Mouse (Mus musculus) intestine, postnatal 0 days (tissue): ENCODE results near the gene Rasal3. TPM values are rescaled to one million over a fixed set of nuclear protein-coding genes. Genes with fewer than 3 reads are reported as not detected.

Experiments
- ATAC-seq: fragments of 200-750 bp; cut with Nextera tagmentation; 2 replicates; pipeline ENCODE4 v1.8.0; 2017; ENCODE audit warnings: mild to moderate bottlenecking, moderate TSS enrichment, moderate library complexity
- H3K27ac ChIP-seq: fragments of 300-500 bp; sonication (generic); 2 replicates; pipeline ENCODE4 v1.5.1; 2014; ENCODE audit warnings: mild to moderate bottlenecking, low read depth, low read length, moderate library complexity
- H3K27me3 ChIP-seq: fragments of 300-500 bp; sonication (generic); replicated peaks from 2 replicates; pipeline ENCODE4 v1.6.1; 2014; ENCODE audit warnings: low read length, mixed read lengths; ENCODE audit not compliant: control insufficient read depth, insufficient read depth
- H3K36me3 ChIP-seq: fragments of 300-500 bp; sonication (generic); 2 replicates; pipeline ENCODE4 v1.6.1; 2014; ENCODE audit warnings: mild to moderate bottlenecking, moderate library complexity; ENCODE audit not compliant: control insufficient read depth, insufficient read depth
- H3K4me1 ChIP-seq: fragments of 300-500 bp; sonication (generic); replicated peaks from 2 replicates; pipeline ENCODE4 v1.6.1; 2014; ENCODE audit warnings: antibody characterized with exemption, low read length, mixed read lengths; ENCODE audit not compliant: control insufficient read depth, insufficient read depth
- H3K4me2 ChIP-seq: fragments of 300-500 bp; sonication (generic); replicated peaks from 2 replicates; pipeline ENCODE4 v1.6.1; 2014; ENCODE audit warnings: low read depth, mild to moderate bottlenecking, moderate library complexity
- H3K4me3 ChIP-seq: fragments of 300-500 bp; sonication (generic); 2 replicates; pipeline ENCODE4 v1.5.1; 2014; ENCODE audit warnings: low read depth, low read length
- H3K9ac ChIP-seq: fragments of 300-500 bp; sonication (generic); 2 replicates; pipeline ENCODE4 v1.6.1; 2014; ENCODE audit warnings: mild to moderate bottlenecking, low read depth, low read length
- H3K9me3 ChIP-seq: fragments of 300-500 bp; sonication (generic); 2 replicates; pipeline ENCODE4 v1.6.1; 2016; ENCODE audit warnings: mixed run types; ENCODE audit not compliant: control insufficient read depth
- CTCF ChIP-seq: sonication (generic); IDR thresholded peaks from 2 replicates; pipeline ENCODE4 v1.5.1; 2016; ENCODE audit warnings: low read depth, mild to moderate bottlenecking, control low read depth, antibody characterized with exemption, moderate library complexity
- WGBS: fragments of 180-500 bp; shearing (Covaris S2); extraction: QIAGEN DNeasy Blood & Tissue Kit; methylation state at CpG from one replicate; pipeline ENCODE4 v1.1.7; 2014; 5-methylcytosine and 5-hydroxymethylcytosine counted together
- microRNA-seq: library from miRNA; unstranded; fragments of <30 nt; microRNA quantifications from one replicate; pipeline ENCODE4, GENCODE M21; 2016
- polyA plus RNA-seq: library from polyadenylated mRNA; unstranded; fragments of >200 nt; fragmentation: Nextera tagmentation; extraction: Ambion mirVana; gene quantifications from 2 replicates; pipeline ENCODE4 v1.2.1, GENCODE M21; 2015

Rasal3 gene
- polyA plus RNA-seq, 1 experiment from 2014 or later: 1.1 TPM

- Histone ChIP-seq H3K27me3 (no peaks in the 10 kb centered on the region), H3K4me3 (peak overlapping the region; percentile 67), H3K4me2 (peak overlapping the region; percentile 86), H3K9ac (peak overlapping the region; percentile 61), H3K4me1 (no peaks in the 10 kb centered on the region), H3K9me3 (no peaks in the 10 kb centered on the region), H3K36me3 (peaks cover 15% of the 10 kb centered on the region), H3K27ac (peak overlapping the region; percentile 51)
- WGBS: under 1% methylated on average over 24 of the region's 24 CpGs
- no peak for TF ChIP-seq CTCF
- ATAC-seq: peak; percentile 15; the same call in 1 of the 2 replicates
These were observed 53.5 kb downstream of the Rasal3 start for GRCm38 (mm10) chr17:32349851-32350381.

GRCm38 (mm10) chr17:32349037-32349732, 54.2 kb downstream of the Rasal3 start:
- Histone ChIP-seq H3K9me3 (no peaks in the 10 kb centered on the region), H3K4me1 (no peaks in the 10 kb centered on the region), H3K27ac (peak overlapping the region; percentile 30; the same call in 1 of the 2 replicates), H3K36me3 (peaks cover 15% of the 10 kb centered on the region; the same call in 1 of the 2 replicates), H3K4me3 (peak overlapping the region; percentile 67), H3K9ac (peak overlapping the region; percentile 61), H3K27me3 (no peaks in the 10 kb centered on the region), H3K4me2 (peak overlapping the region; percentile 86)
- peak; percentile 96 for TF ChIP-seq CTCF
- 7% methylated on average over 4 of the region's 4 CpGs for WGBS
- ATAC-seq: no peak

- peak overlapping the region; percentile 86; the same call in 1 of the 2 replicates for H3K4me2 ChIP-seq
- peaks cover 16% of the 10 kb centered on the region; the same call in 1 of the 2 replicates for H3K36me3 ChIP-seq
- WGBS: 85% methylated on average over 2 of the region's 2 CpGs
- no peaks in the 10 kb centered on the region for H3K9me3 ChIP-seq
- no peak for ATAC-seq
- H3K27me3 ChIP-seq: no peaks in the 10 kb centered on the region
- no peak overlapping the region for H3K27ac ChIP-seq
- no peak for TF ChIP-seq CTCF
- H3K4me1 ChIP-seq: no peaks in the 10 kb centered on the region
- H3K9ac ChIP-seq: no peak overlapping the region
- no peak overlapping the region for H3K4me3 ChIP-seq
These were observed 55.0 kb downstream of the Rasal3 start for GRCm38 (mm10) chr17:32348406-32348805.

- Histone ChIP-seq H3K9ac (no peak overlapping the region), H3K9me3 (no peaks in the 10 kb centered on the region), H3K36me3 (peaks cover 43% of the 10 kb centered on the region), H3K4me2 (no peak overlapping the region), H3K4me3 (no peak overlapping the region), H3K4me1 (no peaks in the 10 kb centered on the region), H3K27me3 (no peaks in the 10 kb centered on the region), H3K27ac (no peak overlapping the region)
- WGBS: 87% methylated on average over 1 of the region's 1 CpGs
- no peak for ATAC-seq
- TF ChIP-seq CTCF: no peak
These were observed 62.3 kb downstream of the Rasal3 start for GRCm38 (mm10) chr17:32341102-32341501.

Small RNA genes lying within 50 kb of the gene (microRNA-seq; reads per million reads assigned to microRNA genes)
- not detected for gene Gm22201

Other genes with a start within 250 kb of the Rasal3 start
- gene Notch3, start 236.7 kb downstream of the Rasal3 start, polyA plus RNA-seq: 2.0 and 2.3 TPM in 2 replicates
- gene Ephx3, start 214.0 kb downstream of the Rasal3 start, polyA plus RNA-seq: not detected in 2 replicates
- gene Brd4, start 118.9 kb downstream of the Rasal3 start, polyA plus RNA-seq: 35.9 and 36.7 TPM in 2 replicates
- 18.3 and 21.9 TPM in 2 replicates for gene Akap8, start 82.3 kb downstream of the Rasal3 start, polyA plus RNA-seq
- gene Akap8l, start 53.0 kb downstream of the Rasal3 start, polyA plus RNA-seq: 21.6 and 26.8 TPM in 2 replicates
- gene Wiz, start 14.1 kb downstream of the Rasal3 start, polyA plus RNA-seq: 9.5 and 10.0 TPM in 2 replicates
- gene Pglyrp2, start 20.6 kb upstream of the Rasal3 start, polyA plus RNA-seq: 0.14 and 0.17 TPM in 2 replicates
- gene Cyp4f39, start 49.1 kb upstream of the Rasal3 start, polyA plus RNA-seq: 0.46 and 0.59 TPM in 2 replicates
- gene Cyp4f17, start 102.5 kb upstream of the Rasal3 start, polyA plus RNA-seq: 1.9 and 2.7 TPM in 2 replicates
- 95.4 and 102 TPM in 2 replicates for gene Cyp4f16, start 133.0 kb upstream of the Rasal3 start, polyA plus RNA-seq
- gene Cyp4f37, start 217.7 kb upstream of the Rasal3 start, polyA plus RNA-seq: not detected in 2 replicates